Mouse (Mus musculus): ENCODE measurements around the gene Rtn1.

Gene Rtn1

DNA sequence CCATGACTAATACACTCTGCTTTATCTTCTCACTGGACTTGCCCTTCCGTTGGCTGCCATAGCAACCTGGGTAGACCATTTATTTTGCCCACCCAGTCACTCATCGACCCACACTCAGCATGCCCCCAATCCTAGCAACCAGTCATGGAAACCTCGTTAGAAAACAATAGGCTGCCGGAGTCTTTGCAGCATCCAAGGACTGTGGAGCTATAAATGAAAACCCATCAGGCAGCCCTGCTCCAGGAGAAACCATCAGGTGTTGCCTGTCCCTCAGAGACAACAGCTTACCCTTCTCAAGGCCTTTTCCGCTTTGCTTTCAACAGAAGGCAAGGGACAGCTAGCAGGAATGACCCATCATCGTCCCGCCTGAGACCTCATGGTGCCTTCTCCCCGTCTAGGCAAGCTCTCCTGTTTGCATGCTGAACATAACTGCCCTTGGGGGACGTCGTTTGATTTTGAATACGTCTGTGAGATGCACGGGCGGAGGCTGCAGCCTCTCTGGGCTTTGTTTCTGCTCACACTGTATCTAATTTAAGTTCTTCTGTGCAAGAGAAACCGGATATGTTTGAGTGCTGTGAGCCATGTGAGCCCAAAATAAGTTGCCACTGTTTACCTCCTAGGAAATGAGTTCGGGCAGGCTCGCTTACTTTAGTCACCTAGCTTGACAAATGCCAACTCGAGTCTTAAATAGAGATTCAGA is 34.8 kb downstream of the Rtn1 start:
- DNase-seq (ENCODE audit: low read depth): no peak

- DNase-seq (ENCODE audit: low read depth): no peak
Observed at GRCm38 (mm10) chr12:72370081-72370480, 38.8 kb downstream of the Rtn1 start.

DNA sequence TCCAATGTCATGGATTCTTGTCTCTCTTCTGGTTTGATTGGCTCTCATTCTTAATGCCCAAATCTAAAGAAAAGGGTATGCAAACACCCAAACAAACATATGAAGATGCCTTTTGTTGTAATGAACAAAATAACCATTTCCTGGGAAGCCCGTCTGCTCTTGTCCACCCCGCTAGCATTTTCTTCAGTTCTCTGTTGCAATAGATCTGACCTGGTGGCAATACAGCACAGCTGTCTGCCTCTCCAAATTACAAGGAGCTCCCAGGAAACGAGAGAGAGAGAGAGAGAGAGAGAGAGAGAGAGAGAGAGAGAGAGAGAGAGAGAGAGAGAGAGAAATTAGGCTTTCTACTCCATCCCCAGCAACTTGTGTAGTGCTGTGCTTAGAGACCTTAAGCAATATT is 42.1 kb downstream of the Rtn1 start:
- DNase-seq (ENCODE audit: low read depth): no peak

GRCm38 (mm10) chr12:72366104-72366437 is 42.8 kb downstream of the Rtn1 start:
- DNase-seq (ENCODE audit: low read depth): no peak

DNA sequence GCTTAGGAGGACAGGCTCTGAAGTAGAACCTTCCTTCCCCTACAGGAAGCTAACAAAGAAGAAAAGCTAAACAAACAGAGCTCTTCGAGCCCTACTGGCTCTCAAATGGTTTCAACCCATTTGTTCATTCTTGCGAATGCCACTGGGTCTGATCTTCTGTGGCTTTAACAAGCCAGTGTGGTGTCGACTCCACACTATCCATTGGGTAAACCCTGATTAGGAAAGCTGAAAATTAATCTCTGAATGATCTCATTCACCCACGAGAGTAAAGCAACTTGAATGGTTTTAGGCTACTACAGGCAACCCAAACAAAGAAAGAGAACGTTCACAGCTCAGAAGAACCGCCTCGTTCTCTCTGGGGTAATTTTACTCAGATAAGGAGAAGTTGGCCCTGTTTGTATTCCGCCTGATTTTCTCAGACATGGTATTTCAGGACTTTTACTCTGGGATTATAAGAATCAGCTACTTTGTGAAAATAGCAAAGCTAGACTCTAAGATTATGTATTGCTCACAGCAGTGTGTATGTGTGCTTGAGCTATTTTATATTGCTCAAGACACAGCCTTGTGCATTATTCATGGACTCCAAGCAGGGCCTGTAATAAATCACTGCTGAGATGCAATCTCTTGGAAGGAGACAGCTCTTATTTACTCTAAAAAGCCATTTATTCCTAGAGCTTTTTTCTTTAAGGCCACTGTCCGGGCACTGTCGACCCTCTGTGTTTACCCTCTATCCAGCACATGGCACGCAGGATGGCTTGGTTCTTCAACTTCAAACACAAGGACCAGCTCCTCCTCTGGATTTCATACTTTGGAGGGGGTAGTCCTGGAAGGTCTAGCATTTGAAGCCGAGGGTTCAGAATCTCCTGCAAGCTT is 43.4 kb downstream of the Rtn1 start:
- DNase-seq (ENCODE audit: low read depth): no peak

DNA sequence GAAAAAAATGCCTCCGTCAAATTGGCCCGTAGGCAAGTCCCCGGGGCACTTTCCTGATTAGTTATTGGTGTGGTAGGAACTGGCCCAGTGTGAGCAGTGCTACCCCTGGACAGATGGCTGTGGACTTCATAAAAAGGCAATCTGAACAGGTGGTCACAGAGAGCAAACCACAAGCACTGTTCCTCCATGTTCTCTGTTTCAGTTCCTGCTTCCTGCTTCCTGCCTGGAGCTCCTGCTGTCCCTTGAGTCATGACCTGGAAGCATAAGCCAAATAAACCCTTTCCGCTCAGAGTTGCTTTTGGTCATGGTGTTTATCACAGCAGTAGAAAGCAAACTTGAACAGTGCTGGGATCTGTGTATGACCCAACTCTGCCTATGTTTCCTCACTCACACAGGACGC is 44.3 kb downstream of the Rtn1 start:
- no peak for DNase-seq (ENCODE audit: low read depth)

DNA sequence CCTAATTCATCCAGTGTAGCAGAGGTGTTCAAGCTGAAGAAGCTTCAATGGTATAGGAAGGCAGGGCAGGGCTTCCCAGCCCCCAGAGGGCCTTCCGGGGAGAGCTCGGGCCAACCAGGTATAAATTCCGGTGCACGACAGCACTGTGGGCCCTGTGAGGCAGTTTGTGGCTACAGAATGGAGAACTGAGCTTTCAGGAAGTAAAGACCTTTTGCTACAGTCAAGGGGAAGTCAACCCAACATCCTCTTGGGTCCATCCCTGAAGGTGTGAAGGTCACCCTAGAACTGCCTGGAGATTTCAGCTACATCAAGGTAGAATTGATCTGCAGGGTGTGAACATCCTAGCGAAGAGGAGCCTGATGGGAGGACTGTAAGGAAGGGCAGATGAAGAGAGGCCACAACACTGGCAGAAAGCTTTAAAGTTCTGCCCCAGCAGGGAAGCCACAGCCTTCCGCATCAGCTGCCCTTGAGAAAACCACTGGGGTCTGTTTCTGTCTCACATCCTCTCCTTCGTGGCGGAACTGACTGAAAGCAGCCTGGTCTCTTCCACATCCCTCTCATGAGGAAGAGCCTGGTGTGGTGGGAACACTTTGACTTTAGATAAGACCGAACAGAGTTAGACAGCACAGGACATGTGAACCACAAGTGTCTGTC is 47.0 kb downstream of the Rtn1 start:
- DNase-seq (ENCODE audit: low read depth): no peak

- no peak for DNase-seq (ENCODE audit: low read depth)
Observed at GRCm38 (mm10) chr12:72360926-72361615, 47.8 kb downstream of the Rtn1 start.

DNA sequence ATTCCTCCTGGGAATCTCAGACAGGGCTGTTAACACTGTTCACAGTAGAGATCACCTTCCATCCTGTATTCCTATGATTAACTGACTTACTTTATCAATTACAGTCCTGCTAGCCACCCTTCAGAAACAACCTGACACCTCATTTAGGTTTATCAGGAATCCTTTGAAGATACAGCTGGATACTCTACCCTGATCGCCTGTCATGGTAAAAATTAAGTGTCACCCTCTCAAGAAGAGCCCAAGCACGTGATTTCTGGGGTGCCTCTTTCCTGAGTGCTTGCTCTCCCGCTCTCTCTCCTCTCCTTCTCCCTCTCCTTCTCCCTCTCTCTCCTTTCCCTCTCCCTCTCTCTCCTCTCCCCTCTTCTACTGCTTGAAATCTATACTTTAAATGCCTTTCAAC is 49.0 kb downstream of the Rtn1 start:
- no peak for DNase-seq (ENCODE audit: low read depth)

DNA sequence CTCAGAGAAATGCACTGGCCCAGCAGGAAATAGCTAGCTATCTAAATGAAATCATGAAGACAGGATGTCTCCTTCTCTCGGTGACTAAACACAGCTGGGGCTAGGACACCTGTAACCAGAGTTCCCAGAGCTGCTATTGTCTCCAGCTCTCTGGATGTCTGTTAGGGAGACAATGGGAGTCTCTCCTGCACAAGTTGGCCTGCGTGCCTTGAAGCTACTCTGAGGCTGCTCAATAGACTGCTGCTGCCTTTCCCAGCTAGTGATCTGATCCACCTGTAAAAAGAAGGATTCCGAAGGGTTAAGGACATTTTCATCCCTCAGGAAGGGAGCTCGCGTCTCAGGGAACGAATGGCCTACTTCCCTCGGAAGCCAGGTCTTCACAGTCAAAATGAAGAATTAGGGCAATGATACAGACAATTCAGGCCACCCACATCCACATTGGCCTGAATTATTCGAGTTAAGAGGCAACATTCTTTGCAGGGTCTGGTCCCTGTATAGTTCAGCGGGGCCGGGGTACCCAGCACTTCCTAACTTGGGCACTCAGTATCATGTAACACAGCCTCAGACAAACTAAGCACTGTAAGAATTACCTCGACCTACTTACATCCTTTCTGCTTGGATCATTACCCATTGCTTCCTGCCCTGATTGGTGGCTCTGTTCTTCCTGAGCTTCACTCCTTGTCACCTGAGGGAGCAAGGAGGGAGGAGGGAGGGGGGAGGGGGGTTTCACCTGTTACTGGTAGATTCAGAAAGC is 51.0 kb downstream of the Rtn1 start:
- no peak for DNase-seq (ENCODE audit: low read depth)

- no peak for DNase-seq (ENCODE audit: low read depth)
Observed at GRCm38 (mm10) chr12:72354241-72354640, 54.6 kb downstream of the Rtn1 start.

DNA sequence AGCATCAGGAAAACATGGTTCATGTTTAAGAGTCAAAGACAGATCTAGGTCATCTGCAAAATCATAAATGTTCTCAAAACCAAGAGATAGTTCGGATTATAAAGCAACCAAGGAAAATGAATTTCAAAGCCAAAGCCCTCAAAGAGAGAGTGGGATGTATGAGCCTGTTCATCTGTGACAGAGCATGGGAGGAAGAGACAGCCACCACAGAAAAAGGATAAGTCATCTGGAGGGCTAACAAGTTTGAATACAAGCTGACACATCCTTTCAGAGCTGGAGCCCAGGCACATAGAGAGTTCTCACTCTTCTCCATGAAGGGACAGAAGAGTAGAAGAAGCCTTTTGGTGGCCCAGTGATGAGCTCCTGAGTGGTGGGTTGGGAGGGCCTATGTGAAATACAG is 55.3 kb downstream of the Rtn1 start:
- no peak for DNase-seq (ENCODE audit: low read depth)

- no peak for DNase-seq (ENCODE audit: low read depth)
Observed at GRCm38 (mm10) chr12:72348508-72348907, 60.3 kb downstream of the Rtn1 start.

DNA sequence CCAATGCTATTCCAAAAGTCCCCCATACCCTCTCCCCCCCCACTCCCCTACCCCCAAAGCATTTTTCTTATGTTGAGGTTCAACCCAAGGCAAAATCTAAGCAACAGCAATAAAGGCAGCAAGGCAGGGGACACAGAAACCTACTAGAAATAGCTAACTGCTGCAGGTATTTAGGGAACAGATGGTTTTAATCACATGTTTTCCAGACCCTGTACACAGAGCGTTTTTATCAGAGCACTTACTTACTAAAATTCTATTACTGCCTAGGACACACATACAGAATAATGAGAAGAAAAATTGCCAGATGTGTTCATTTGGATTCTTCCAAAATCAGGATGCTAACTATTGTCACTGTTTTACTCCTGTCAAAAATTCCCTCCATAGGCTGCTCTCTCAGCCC is 61.7 kb downstream of the Rtn1 start:
- no peak for DNase-seq (ENCODE audit: low read depth)

GRCm38 (mm10) chr12:72343639-72344038 is 65.2 kb downstream of the Rtn1 start:
- no peak for DNase-seq (ENCODE audit: low read depth)

- no peak for DNase-seq (ENCODE audit: low read depth)
Observed at GRCm38 (mm10) chr12:72336009-72336408, 72.8 kb downstream of the Rtn1 start.

- DNase-seq (ENCODE audit: low read depth): no peak
Observed at GRCm38 (mm10) chr12:72332488-72333013, 76.3 kb downstream of the Rtn1 start.

DNA sequence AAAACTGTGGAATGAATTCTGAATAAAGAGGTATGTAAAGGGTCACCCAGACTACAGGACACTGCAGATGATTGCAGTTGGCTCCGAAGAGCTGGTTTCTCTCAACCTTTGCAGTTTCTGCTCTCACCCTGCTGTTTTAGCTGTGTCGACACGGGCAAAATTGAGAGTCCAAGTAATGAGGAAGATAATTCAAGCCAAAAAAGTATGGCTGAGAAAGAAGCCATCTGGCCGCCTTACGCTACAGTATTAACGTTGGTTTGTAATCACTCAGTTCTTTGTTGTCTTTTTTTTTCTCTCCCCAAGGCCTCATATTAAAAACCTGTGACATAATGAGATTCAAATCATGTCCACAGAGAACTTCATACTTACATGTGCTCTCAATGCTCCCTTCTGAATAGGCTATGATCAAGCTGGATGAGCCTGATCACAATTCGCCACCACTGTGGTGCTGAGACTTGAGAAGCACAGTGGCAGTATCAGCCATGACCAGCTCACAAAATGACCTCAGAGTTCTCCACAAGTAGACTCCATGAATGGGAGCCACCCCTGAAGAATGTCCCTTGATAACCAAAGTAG is 76.9 kb downstream of the Rtn1 start:
- DNase-seq (ENCODE audit: low read depth): no peak

GRCm38 (mm10) chr12:72326087-72326486 is 82.8 kb downstream of the Rtn1 start:
- DNase-seq (ENCODE audit: low read depth): no peak

GRCm38 (mm10) chr12:72325025-72325424 is 83.8 kb downstream of the Rtn1 start:
- no peak for DNase-seq (ENCODE audit: low read depth)

GRCm38 (mm10) chr12:72324210-72324871 is 84.5 kb downstream of the Rtn1 start:
- DNase-seq (ENCODE audit: low read depth): no peak

All from fibroblast of lung, adult 2 months (primary cell).